Mouse (Mus musculus): ENCODE results near the gene Med24. TPM values are rescaled to one million over a fixed set of nuclear protein-coding genes. Genes with fewer than 3 reads are reported as not detected.
"Not testable (repeated sequence)": the region's sequence is repeated elsewhere in the genome, so short reads cannot be mapped to it uniquely, and the experiment has no call there.

Med24 gene
- polyA plus RNA-seq, 1 experiment from 2014 or later: 62.3 TPM

GRCm38 (mm10) chr11:98671857-98672256, 57.4 kb downstream of the Med24 start:
- no peak overlapping the region for H3K9ac ChIP-seq
- no peaks in the 10 kb centered on the region for H3K9me3 ChIP-seq
- 70% methylated on average over 5 of the region's 5 CpGs for WGBS
- H3K27me3 ChIP-seq: peaks cover 30% of the 10 kb centered on the region
- ATAC-seq (ENCODE audit: low read depth): no peak
- no peak overlapping the region for H3K4me2 ChIP-seq
- H3K36me3 ChIP-seq: no peaks in the 10 kb centered on the region
- H3K27ac ChIP-seq (replicated peaks): no peak overlapping the region
- no peaks in the 10 kb centered on the region for H3K4me1 ChIP-seq (replicated peaks)
- no peak overlapping the region for H3K4me3 ChIP-seq

GRCm38 (mm10) chr11:98671284-98671815, 57.9 kb downstream of the Med24 start:
- Histone ChIP-seq H3K4me1 (replicated peaks) (no peaks in the 10 kb centered on the region), H3K9ac (no peak overlapping the region), H3K9me3 (no peaks in the 10 kb centered on the region), H3K4me2 (no peak overlapping the region), H3K27me3 (peaks cover 34% of the 10 kb centered on the region), H3K4me3 (no peak overlapping the region), H3K27ac (replicated peaks) (no peak overlapping the region), H3K36me3 (no peaks in the 10 kb centered on the region)
- ATAC-seq (ENCODE audit: low read depth): no peak
- WGBS: 82% methylated on average over 3 of the region's 3 CpGs

- no peak overlapping the region for H3K4me2 ChIP-seq
- H3K4me3 ChIP-seq: no peak overlapping the region
- no peak overlapping the region for H3K27ac ChIP-seq (replicated peaks)
- no peak overlapping the region for H3K9ac ChIP-seq
- H3K4me1 ChIP-seq (replicated peaks): no peaks in the 10 kb centered on the region
- H3K36me3 ChIP-seq: no peaks in the 10 kb centered on the region
- no peaks in the 10 kb centered on the region for H3K9me3 ChIP-seq
- peaks cover 35% of the 10 kb centered on the region for H3K27me3 ChIP-seq
- no peak for ATAC-seq (ENCODE audit: low read depth)
- WGBS: 68% methylated on average over 2 of the region's 2 CpGs
Observed at GRCm38 (mm10) chr11:98668984-98669383, 60.3 kb downstream of the Med24 start.

- H3K36me3 ChIP-seq: no peaks in the 10 kb centered on the region
- 26% methylated on average over 4 of the region's 4 CpGs for WGBS
- no peak within 1 kb of the TSS for H3K27ac ChIP-seq (replicated peaks)
- no peak for ATAC-seq (ENCODE audit: low read depth)
- no peak within 1 kb of the TSS for H3K9ac ChIP-seq
- H3K4me3 ChIP-seq: no peak within 1 kb of the TSS
- 0 out of 2 replicates have a peak, but pooled peaks cover 3% of the 10 kb centered on the region for H3K4me1 ChIP-seq (replicated peaks)
- peaks cover 25% of the 10 kb centered on the region for H3K27me3 ChIP-seq
- no peaks in the 10 kb centered on the region for H3K9me3 ChIP-seq
- H3K4me2 ChIP-seq: no peak within 1 kb of the TSS
Observed at GRCm38 (mm10) chr11:98664091-98664490, 65.1 kb downstream of the Med24 start, which contains the start of gene Gsdma. Gsdma (plus strand) TSS chr11:98664351.

GRCm38 (mm10) chr11:98660517-98660916, 68.7 kb downstream of the Med24 start:
- Histone ChIP-seq H3K4me2 (0 out of 2 replicates have a peak overlapping the region, but pooled peaks have one; percentile 25), H3K4me3 (no peak overlapping the region), H3K4me1 (replicated peaks) (0 out of 2 replicates have a peak, but pooled peaks cover 3% of the 10 kb centered on the region), H3K9ac (0 out of 2 replicates have a peak overlapping the region, but pooled peaks have one; percentile 38), H3K27ac (replicated peaks) (no peak overlapping the region), H3K27me3 (no peaks in the 10 kb centered on the region), H3K9me3 (no peaks in the 10 kb centered on the region), H3K36me3 (no peaks in the 10 kb centered on the region)
- ATAC-seq (ENCODE audit: low read depth): peak; percentile 61; the same call in 1 of the 2 replicates
- 7% methylated on average over 6 of the region's 6 CpGs for WGBS

GRCm38 (mm10) chr11:98655076-98655475, 74.2 kb downstream of the Med24 start:
- H3K4me3 ChIP-seq; ATAC-seq (ENCODE audit: low read depth); H3K27me3 ChIP-seq; H3K9me3 ChIP-seq; H3K9ac ChIP-seq; H3K27ac ChIP-seq (replicated peaks); H3K4me2 ChIP-seq; H3K36me3 ChIP-seq; H3K4me1 ChIP-seq (replicated peaks): not testable (repeated sequence)
- 10% methylated on average over 7 of the region's 7 CpGs for WGBS

Other genes with a start within 250 kb of the Med24 start
- gene Ikzf3, start 183.4 kb downstream of the Med24 start, polyA plus RNA-seq (2015; fragmentation: Nextera tagmentation; extraction: Ambion mirVana): 0.31 TPM in 1 of 2 replicates, not detected in the other
- 0.23 TPM in 1 of 2 replicates, not detected in the other for gene Zpbp2, start 178.3 kb downstream of the Med24 start, polyA plus RNA-seq (2015; fragmentation: Nextera tagmentation; extraction: Ambion mirVana)
- 78.0 and 81.0 TPM in 2 replicates for gene Ormdl3, start 142.1 kb downstream of the Med24 start, polyA plus RNA-seq (2015; fragmentation: Nextera tagmentation; extraction: Ambion mirVana)
- not detected in 2 replicates for gene Lrrc3c, start 131.1 kb downstream of the Med24 start, polyA plus RNA-seq (2015; fragmentation: Nextera tagmentation; extraction: Ambion mirVana)
- 0.89 and 1.1 TPM in 2 replicates for gene Gm12355, start 103.8 kb downstream of the Med24 start, polyA plus RNA-seq (2015; fragmentation: Nextera tagmentation; extraction: Ambion mirVana)
- gene Gsdma3, start 103.1 kb downstream of the Med24 start, polyA plus RNA-seq (2015; fragmentation: Nextera tagmentation; extraction: Ambion mirVana): not detected in 2 replicates
- gene Gsdma2, start 82.7 kb downstream of the Med24 start, polyA plus RNA-seq (2015; fragmentation: Nextera tagmentation; extraction: Ambion mirVana): 0.24 TPM in 1 of 2 replicates, not detected in the other
- gene Gsdma, start 65.1 kb downstream of the Med24 start, polyA plus RNA-seq (2015; fragmentation: Nextera tagmentation; extraction: Ambion mirVana): not detected in 2 replicates
- gene Psmd3, start 46.9 kb downstream of the Med24 start, polyA plus RNA-seq (2015; fragmentation: Nextera tagmentation; extraction: Ambion mirVana): 177 and 181 TPM in 2 replicates
- not detected in 2 replicates for gene Csf3, start 28.2 kb downstream of the Med24 start, polyA plus RNA-seq (2015; fragmentation: Nextera tagmentation; extraction: Ambion mirVana)
- 89.5 and 94.4 TPM in 2 replicates for gene Thra, start 11.2 kb upstream of the Med24 start, polyA plus RNA-seq (2015; fragmentation: Nextera tagmentation; extraction: Ambion mirVana)
- gene Nr1d1, start 45.9 kb upstream of the Med24 start, polyA plus RNA-seq (2015; fragmentation: Nextera tagmentation; extraction: Ambion mirVana): 3.4 and 3.6 TPM in 2 replicates
- gene Msl1, start 66.1 kb upstream of the Med24 start, polyA plus RNA-seq (2015; fragmentation: Nextera tagmentation; extraction: Ambion mirVana): 31.5 and 33.2 TPM in 2 replicates
- 55.1 and 57.7 TPM in 2 replicates for gene Casc3, start 75.5 kb upstream of the Med24 start, polyA plus RNA-seq (2015; fragmentation: Nextera tagmentation; extraction: Ambion mirVana)
- gene Rapgefl1, start 107.3 kb upstream of the Med24 start, polyA plus RNA-seq (2015; fragmentation: Nextera tagmentation; extraction: Ambion mirVana): 5.6 and 6.7 TPM in 2 replicates
- gene Wipf2, start 134.2 kb upstream of the Med24 start, polyA plus RNA-seq (2015; fragmentation: Nextera tagmentation; extraction: Ambion mirVana): 4.3 and 4.6 TPM in 2 replicates
- 4.2 and 4.7 TPM in 2 replicates for gene Cdc6, start 178.4 kb upstream of the Med24 start, polyA plus RNA-seq (2015; fragmentation: Nextera tagmentation; extraction: Ambion mirVana)
- 24.0 and 26.7 TPM in 2 replicates for gene Rara, start 198.4 kb upstream of the Med24 start, polyA plus RNA-seq (2015; fragmentation: Nextera tagmentation; extraction: Ambion mirVana)

Data from neural tube, embryonic 13.5 days (tissue).